Mouse (Mus musculus) midbrain, postnatal 0 days (tissue): ENCODE measurements around the gene Sctr. TPM values are rescaled to one million over a fixed set of nuclear protein-coding genes. Genes with fewer than 3 reads are reported as not detected.

Experiments used
- ATAC-seq: fragments of 200-750 bp; cut with Nextera tagmentation; 2 replicates; pipeline ENCODE4 v1.8.0; 2017; ENCODE audit warnings: moderate number of reproducible peaks, mild to moderate bottlenecking, moderate TSS enrichment, moderate library complexity; ENCODE audit not compliant: low FRiP score
- DNase-seq: peaks from one replicate; pipeline ENCODE4 v3.0.0-alpha.2; 2015; ENCODE audit warnings: low spot score
- H3K27ac ChIP-seq: fragments of 300-500 bp; sonication (generic); 2 replicates; pipeline ENCODE4 v1.5.1; 2014; ENCODE audit warnings: low read depth, mild to moderate bottlenecking, low read length, mixed read lengths
- H3K27me3 ChIP-seq: fragments of 300-500 bp; sonication (generic); 2 replicates; pipeline ENCODE4 v1.6.1; 2014; ENCODE audit warnings: low read length, control low read depth, mixed read lengths; ENCODE audit not compliant: insufficient read depth
- H3K36me3 ChIP-seq: fragments of 300-500 bp; sonication (generic); 2 replicates; pipeline ENCODE4 v1.6.1; 2014; ENCODE audit warnings: low read length, control low read depth, mixed read lengths; ENCODE audit not compliant: insufficient read depth
- H3K4me1 ChIP-seq: fragments of 300-500 bp; sonication (generic); 2 replicates; pipeline ENCODE4 v1.6.1; 2014; ENCODE audit warnings: mild to moderate bottlenecking, control low read depth, antibody characterized with exemption, low read length, mixed read lengths; ENCODE audit not compliant: insufficient read depth
- H3K4me2 ChIP-seq: fragments of 300-500 bp; sonication (generic); 2 replicates; pipeline ENCODE4 v1.6.1; 2014; ENCODE audit warnings: low read depth, mild to moderate bottlenecking, low read length, mixed read lengths; ENCODE audit not compliant: poor library complexity, severe bottlenecking
- H3K4me3 ChIP-seq: fragments of 300-500 bp; sonication (generic); 2 replicates; pipeline ENCODE4 v1.5.1; 2014; ENCODE audit warnings: low read depth, mild to moderate bottlenecking, low read length, moderate library complexity
- H3K9ac ChIP-seq: fragments of 300-500 bp; sonication (generic); replicated peaks from 2 replicates; pipeline ENCODE4 v1.6.1; 2014; ENCODE audit warnings: mild to moderate bottlenecking, low read length, moderate library complexity, mixed read lengths; ENCODE audit not compliant: poor library complexity, severe bottlenecking
- H3K9me3 ChIP-seq: fragments of 300-500 bp; sonication (generic); 2 replicates; pipeline ENCODE4 v1.6.1; 2016; ENCODE audit warnings: low read length, control low read depth
- CTCF ChIP-seq: IDR thresholded peaks from 2 replicates; pipeline ENCODE4 v1.5.1; 2016; ENCODE audit warnings: antibody characterized with exemption, mild to moderate bottlenecking
- WGBS: fragments of 180-500 bp; shearing (Covaris S2); extraction: QIAGEN DNeasy Blood & Tissue Kit; methylation state at CpG from one replicate; pipeline ENCODE4 v1.1.7; 2014; 5-methylcytosine and 5-hydroxymethylcytosine counted together
- polyA plus RNA-seq: library from polyadenylated mRNA; unstranded; fragments of >200 nt; fragmentation: Nextera tagmentation; extraction: Ambion mirVana; gene quantifications from 2 replicates; pipeline ENCODE4 v1.2.1, GENCODE M21; 2015
- total RNA-seq: library from RNA; depleted of rRNA; stranded (reverse); fragments of >200 nt; gene quantifications from 2 replicates; pipeline ENCODE4 v1.2.3, GENCODE M21; 2014

Gene Sctr
- total and polyA plus RNA-seq, 2 experiments from 2014 or later: 1.00 to 1.6 TPM

DNA sequence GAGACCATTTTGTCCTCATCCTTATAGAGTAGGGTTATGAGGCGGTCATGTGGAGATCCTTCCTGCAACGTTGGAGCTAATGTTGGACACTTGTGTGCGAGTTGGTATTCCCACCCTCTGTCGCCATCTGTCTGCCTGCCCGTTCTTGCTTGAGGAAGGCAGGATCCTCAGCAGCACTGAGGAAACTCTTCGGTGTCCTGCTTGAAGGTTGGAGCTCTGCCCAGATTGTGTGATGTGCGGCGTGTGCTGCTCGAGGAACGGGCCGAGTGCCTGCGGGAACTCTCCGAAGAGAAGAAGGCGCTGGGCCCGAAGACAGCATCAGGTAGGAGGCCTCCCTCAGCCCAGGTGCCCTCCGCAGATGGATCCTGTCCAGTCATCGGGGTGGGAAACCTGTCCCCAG is 15.3 kb downstream of the Sctr start:
- Histone ChIP-seq H3K4me2 (no peak overlapping the region), H3K36me3 (no peaks in the 10 kb centered on the region), H3K27ac (no peak overlapping the region), H3K4me3 (no peak overlapping the region), H3K27me3 (no peaks in the 10 kb centered on the region), H3K4me1 (no peaks in the 10 kb centered on the region), H3K9ac (no peak overlapping the region), H3K9me3 (no peaks in the 10 kb centered on the region)
- TF ChIP-seq CTCF: no peak
- 91% methylated on average over 17 of the region's 17 CpGs for WGBS
- DNase-seq (peak; percentile 24), ATAC-seq (no peak)

GRCm38 (mm10) chr1:120024331-120025049 is 17.8 kb downstream of the Sctr start:
- no peaks in the 10 kb centered on the region for H3K4me1 ChIP-seq
- DNase-seq (no peak), ATAC-seq (no peak)
- TF ChIP-seq CTCF: no peak
- no peaks in the 10 kb centered on the region for H3K9me3 ChIP-seq
- no peak overlapping the region for H3K4me3 ChIP-seq
- H3K27ac ChIP-seq: no peak overlapping the region
- H3K36me3 ChIP-seq: no peaks in the 10 kb centered on the region
- no peak overlapping the region for H3K9ac ChIP-seq
- no peaks in the 10 kb centered on the region for H3K27me3 ChIP-seq
- 79% methylated on average over 10 of the region's 10 CpGs for WGBS
- no peak overlapping the region for H3K4me2 ChIP-seq

DNA sequence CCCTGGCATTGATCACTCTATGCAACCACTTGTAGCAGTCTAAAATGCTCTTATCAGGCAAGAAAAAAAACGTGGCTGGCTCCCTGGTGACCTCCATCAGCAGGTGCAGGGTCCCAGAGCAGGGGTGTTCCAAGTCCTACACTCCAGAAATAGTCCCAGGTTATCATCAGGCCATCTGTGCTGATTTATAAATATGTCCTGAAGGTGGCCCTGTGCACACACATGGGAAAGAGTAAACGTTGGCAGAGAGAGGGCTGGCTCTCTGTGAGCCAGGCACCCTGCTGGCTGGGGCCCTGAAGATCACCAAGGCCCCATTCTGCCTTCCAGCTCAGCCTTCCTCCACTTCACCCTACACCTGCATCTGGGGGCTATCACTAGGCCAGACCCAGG is 18.4 kb downstream of the Sctr start:
- no peak overlapping the region for H3K4me3 ChIP-seq
- H3K4me1 ChIP-seq: no peaks in the 10 kb centered on the region
- no peak for DNase-seq
- H3K9ac ChIP-seq: no peak overlapping the region
- no peak for ATAC-seq
- no peak overlapping the region for H3K4me2 ChIP-seq
- TF ChIP-seq CTCF: no peak
- H3K27ac ChIP-seq: no peak overlapping the region
- 38% methylated on average over 2 of the region's 2 CpGs for WGBS
- H3K27me3 ChIP-seq: no peaks in the 10 kb centered on the region
- no peaks in the 10 kb centered on the region for H3K9me3 ChIP-seq
- no peaks in the 10 kb centered on the region for H3K36me3 ChIP-seq

- WGBS: 72% methylated on average over 4 of the region's 4 CpGs
- DNase-seq (peak; percentile 14), ATAC-seq (no peak)
- TF ChIP-seq CTCF: no peak
- H3K4me3 ChIP-seq: no peak overlapping the region
- no peaks in the 10 kb centered on the region for H3K4me1 ChIP-seq
- no peak overlapping the region for H3K27ac ChIP-seq
- no peak overlapping the region for H3K4me2 ChIP-seq
- no peak overlapping the region for H3K9ac ChIP-seq
- H3K9me3 ChIP-seq: no peaks in the 10 kb centered on the region
- no peaks in the 10 kb centered on the region for H3K36me3 ChIP-seq
- H3K27me3 ChIP-seq: no peaks in the 10 kb centered on the region
These were observed 21.0 kb downstream of the Sctr start for GRCm38 (mm10) chr1:120027693-120028092.

GRCm38 (mm10) chr1:120030474-120030873 is 23.8 kb downstream of the Sctr start:
- no peaks in the 10 kb centered on the region for H3K9me3 ChIP-seq
- no peak overlapping the region for H3K4me2 ChIP-seq
- no peaks in the 10 kb centered on the region for H3K4me1 ChIP-seq
- DNase-seq (peak; percentile 38), ATAC-seq (no peak)
- no peak overlapping the region for H3K27ac ChIP-seq
- no peak overlapping the region for H3K9ac ChIP-seq
- H3K36me3 ChIP-seq: no peaks in the 10 kb centered on the region
- no peak for TF ChIP-seq CTCF
- H3K27me3 ChIP-seq: no peaks in the 10 kb centered on the region
- WGBS: 80% methylated on average over 3 of the region's 3 CpGs
- no peak overlapping the region for H3K4me3 ChIP-seq

- 41% methylated on average over 10 of the region's 10 CpGs for WGBS
These were observed 26.2 kb downstream of the Sctr start for GRCm38 (mm10) chr1:120032804-120033468.

More at GRCm38 (mm10) chr1:120032804-120033468, 26.2 kb downstream of the Sctr start:
- no peak overlapping the region for H3K4me2 ChIP-seq
- no peaks in the 10 kb centered on the region for H3K4me1 ChIP-seq
- H3K27ac ChIP-seq: no peak overlapping the region
- TF ChIP-seq CTCF: peak; percentile 95
- no peak overlapping the region for H3K4me3 ChIP-seq
- no peaks in the 10 kb centered on the region for H3K27me3 ChIP-seq
- ATAC-seq: peak; percentile 64; the same call in 1 of the 2 replicates
- DNase-seq: peak; percentile 86
- H3K36me3 ChIP-seq: no peaks in the 10 kb centered on the region
- H3K9ac ChIP-seq: no peak overlapping the region
- no peaks in the 10 kb centered on the region for H3K9me3 ChIP-seq
